Comparison of ENCODE assay signal across 8 mouse cellular contexts in the genomic region with DNA sequence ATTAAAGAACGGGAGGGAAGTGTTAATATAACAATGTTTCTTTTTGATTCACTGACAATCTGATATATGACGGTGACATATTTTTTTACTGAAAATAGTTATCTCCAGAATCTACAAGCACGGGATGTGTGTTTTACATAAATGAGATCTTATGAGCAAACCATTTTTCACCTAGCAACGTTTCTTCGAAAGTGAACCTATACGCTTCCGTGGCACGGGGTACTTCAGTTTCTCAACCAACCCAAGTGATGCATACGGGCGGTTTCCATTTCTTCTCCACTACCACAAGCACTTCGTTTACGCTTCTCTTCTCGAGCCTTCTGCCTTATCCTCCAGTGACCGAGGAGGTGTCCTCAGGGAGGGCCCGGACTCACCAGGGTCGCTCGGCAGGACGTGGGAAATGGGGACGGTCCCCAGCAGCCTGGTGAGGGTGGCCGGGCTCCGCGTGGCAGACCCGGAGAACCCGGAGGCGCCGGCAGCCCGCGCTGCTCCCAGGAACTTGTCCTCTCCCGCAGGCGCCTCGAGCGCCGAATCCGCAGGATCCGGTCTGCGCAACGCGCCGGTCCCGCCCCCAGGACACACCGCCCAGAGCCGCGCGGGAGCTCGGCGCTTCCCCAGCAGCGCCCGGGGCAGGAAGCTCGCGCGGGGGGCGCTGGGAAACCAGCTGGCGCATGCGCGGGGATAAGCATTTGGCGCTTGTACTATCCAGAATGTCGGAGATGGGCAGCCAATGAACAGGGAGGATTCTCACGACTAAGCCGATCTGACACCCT. TPM values are rescaled to one million over a fixed set of nuclear protein-coding genes. Genes with fewer than 3 reads are reported as not detected.
A peak's percentile ranks its signal among the peaks of the same experiment; 100 is the strongest.
DNase-seq lines count a peak whose midpoint lies in the region; ATAC-seq lines count a peak whose summit lies in the region.

Gene Zfp213, minus strand, starts transcription at position 644 of the 773 bp plus-strand sequence.

- peak within 1 kb of the TSS; percentile 74 for H3K4me3 ChIP-seq in heart, embryonic 13.5 days
- peak within 1 kb of the TSS; percentile 84 for H3K4me3 ChIP-seq in liver, embryonic 13.5 days (replicated peaks)
- peak within 1 kb of the TSS; percentile 95 for H3K4me3 ChIP-seq in stomach, embryonic 16.5 days (replicated peaks; ENCODE audit: low read length)

- H3K4me1 ChIP-seq in heart, embryonic 13.5 days, result peaks cover 17% of the 10 kb centered on the region
- H3K4me1 ChIP-seq in liver, embryonic 13.5 days (replicated peaks), result peaks cover 20% of the 10 kb centered on the region
- peaks cover 11% of the 10 kb centered on the region for H3K4me1 ChIP-seq in stomach, embryonic 16.5 days (ENCODE audit: control insufficient read depth, insufficient read depth, low read length)

- H3K9ac ChIP-seq in heart, embryonic 13.5 days, result peak within 1 kb of the TSS; percentile 96
- peak within 1 kb of the TSS; percentile 94 for H3K9ac ChIP-seq in liver, embryonic 13.5 days
- peak within 1 kb of the TSS; percentile 99 for H3K9ac ChIP-seq in stomach, embryonic 16.5 days (ENCODE audit: low read length)

- peak within 1 kb of the TSS; percentile 94 for H3K27ac ChIP-seq in heart, embryonic 13.5 days (replicated peaks)
- H3K27ac ChIP-seq in liver, embryonic 13.5 days, result peak within 1 kb of the TSS; percentile 93
- peak within 1 kb of the TSS; percentile 99 for H3K27ac ChIP-seq in stomach, embryonic 16.5 days (ENCODE audit: low read length)

- no peaks in the 10 kb centered on the region for H3K27me3 ChIP-seq in heart, embryonic 13.5 days (replicated peaks)
- no peaks in the 10 kb centered on the region for H3K27me3 ChIP-seq in liver, embryonic 13.5 days
- no peaks in the 10 kb centered on the region for H3K27me3 ChIP-seq in stomach, embryonic 16.5 days (ENCODE audit: control insufficient read depth, insufficient read depth, low read length)

- H3K9me3 ChIP-seq in heart, embryonic 13.5 days, result no peaks in the 10 kb centered on the region
- no peaks in the 10 kb centered on the region for H3K9me3 ChIP-seq in liver, embryonic 13.5 days (replicated peaks)
- no peaks in the 10 kb centered on the region for H3K9me3 ChIP-seq in stomach, embryonic 16.5 days (replicated peaks; ENCODE audit: control insufficient read depth, low read length)

- peak within 1 kb of the TSS; percentile 80 for H3K4me2 ChIP-seq in heart, embryonic 13.5 days
- H3K4me2 ChIP-seq in liver, embryonic 13.5 days, result peak within 1 kb of the TSS; percentile 84
- peak within 1 kb of the TSS; percentile 80 for H3K4me2 ChIP-seq in stomach, embryonic 16.5 days (ENCODE audit: low read depth, low read length)

- ATAC-seq in erythroid progenitor cell, adult 5-6 weeks (replicated peaks; ENCODE audit: low FRiP score, poor library complexity, severe bottlenecking), result peak; percentile 95
- peak; percentile 94 for ATAC-seq in heart, embryonic 13.5 days (ENCODE audit: extremely low read depth, insufficient number of reproducible peaks, low FRiP score, low TSS enrichment)
- peak; percentile 97 for ATAC-seq in liver, embryonic 13.5 days (ENCODE audit: low read depth)
- peak; percentile 98 for ATAC-seq in stomach, embryonic 16.5 days (ENCODE audit: insufficient read depth, low FRiP score)

- peak; percentile 98 for DNase-seq in CD4-positive helper T cell, adult 2 months (ENCODE audit: low read depth, low spot score)
- DNase-seq in brain, embryonic 18.5 days (ENCODE audit: low read depth, low spot score), result peak; percentile 92
- DNase-seq in kidney, postnatal 14 days, result peak; percentile 96
- DNase-seq in liver, embryonic 13.5 days, result peak; percentile 93
- DNase-seq in neural tube, embryonic 10.5 days (ENCODE audit: extremely low spot score, low spot score), result peak; percentile 90

- H3K36me3 ChIP-seq in heart, embryonic 13.5 days, result peaks cover 24% of the 10 kb centered on the region
- peaks cover 20% of the 10 kb centered on the region for H3K36me3 ChIP-seq in liver, embryonic 13.5 days
- H3K36me3 ChIP-seq in stomach, embryonic 16.5 days (ENCODE audit: control insufficient read depth, insufficient read depth, low read length), result 0 out of 2 replicates have a peak, but pooled peaks cover 4% of the 10 kb centered on the region

- WGBS in heart, embryonic 13.5 days, result 1% methylated on average over 57 of the region's 59 CpGs
- WGBS in liver, embryonic 13.5 days (ENCODE audit: insufficient replicate concordance), result under 1% methylated on average over 59 of the region's 59 CpGs
- WGBS in stomach, embryonic 16.5 days, result 1% methylated on average over 59 of the region's 59 CpGs

RNA-seq across cellular contexts. Expression of gene Zfp213, which starts in this region (rescaled TPM):
- 2.2 and 3.4 TPM in 2 replicates for total RNA-seq in erythroid progenitor cell, adult 5-6 weeks (2015; ENCODE audit: low replicate concordance)
- total RNA-seq in erythroid progenitor cell, adult 5-6 weeks (2017; ENCODE audit: low replicate concordance), result 0.90 and 1.4 TPM in 2 replicates
- polyA plus RNA-seq in heart, embryonic 13.5 days (2015; fragmentation: Nextera tagmentation; extraction: Ambion mirVana), result 12.7 and 13.3 TPM in 2 replicates
- 5.5 and 6.5 TPM in 2 replicates for polyA plus RNA-seq in liver, embryonic 13.5 days (2015; fragmentation: Nextera tagmentation; extraction: Ambion mirVana)
- 15.1 and 17.2 TPM in 2 replicates for polyA plus RNA-seq in stomach, embryonic 16.5 days (2015; fragmentation: Nextera tagmentation; extraction: Ambion mirVana)

Comparison
In these comparisons a context has a peak if more than half of its experiments do, and no peak if none do; other contexts are left out.
1. Peak in every context shown above with its lines: DNase-seq, ATAC-seq, H3K4me3 ChIP-seq and H3K27ac ChIP-seq.